Mouse (Mus musculus) erythroblast, embryonic 14.5 days (primary cell): ENCODE results near the gene Actr8.

Experiments
- GATA1 ChIP-seq: IDR thresholded peaks from 2 replicates; pipeline ENCODE4 v1.6.1; 2012; ENCODE audit warnings: low read length, inconsistent platforms, mixed read lengths
- TAL1 ChIP-seq: IDR thresholded peaks from 3 replicates; pipeline ENCODE4 v1.6.1; 2012; ENCODE audit warnings: low read length, inconsistent platforms, mixed read lengths

DNA sequence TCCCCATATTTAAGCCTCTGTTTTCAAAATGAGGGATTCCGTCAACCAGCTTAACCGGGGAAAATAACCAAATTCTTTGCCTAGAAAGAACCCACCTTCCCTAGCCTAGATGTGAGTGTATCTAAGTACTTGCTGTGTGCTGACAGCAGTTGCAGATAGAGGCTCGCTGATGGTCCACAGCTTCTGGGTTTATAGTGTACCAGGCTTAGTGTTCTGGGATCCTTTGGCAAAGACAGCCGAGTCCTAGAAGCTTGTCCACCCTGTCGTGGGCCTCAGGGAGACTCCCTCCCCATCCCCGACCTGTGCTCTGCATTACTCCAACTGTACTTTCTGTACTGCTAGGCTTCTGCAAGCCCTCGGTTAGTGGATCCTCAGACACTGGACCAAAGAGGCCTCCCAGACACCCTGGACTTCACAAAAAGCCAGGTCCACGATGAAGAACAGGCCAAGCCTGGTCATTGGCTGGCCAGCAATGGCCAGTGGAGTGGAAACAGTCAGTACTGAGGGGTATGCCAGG, 67.6 kb downstream of the Actr8 start:
- TF ChIP-seq GATA1 = no peak
- no peak for TF ChIP-seq TAL1
